Mouse (Mus musculus): ENCODE data around the gene Caprin1. TPM values are rescaled to one million over a fixed set of nuclear protein-coding genes. Genes with fewer than 3 reads are reported as not detected.

Gene Caprin1
- total RNA-seq (2023) = 261 TPM

GRCm38 (mm10) chr2:103797491-103798009, at the start of gene Caprin1:
TSS of gene Caprin1 (minus strand) at chr2:103797649.

GRCm38 (mm10) chr2:103760906-103761716, 36.3 kb downstream of the Caprin1 start, which contains the start of gene Nat10:
TSS of gene Nat10 (minus strand) at chr2:103761270.

Other genes starting within 250 kb of the Caprin1 start
- 83.2 TPM for gene Abtb2, start 231.3 kb downstream of the Caprin1 start, total RNA-seq (2023)
- 82.1 TPM for gene Nat10, start 36.4 kb downstream of the Caprin1 start, total RNA-seq (2023)
- gene Lmo2, start 160.3 kb upstream of the Caprin1 start, total RNA-seq (2023) = 12.5 TPM
- gene Fbxo3, start 230.1 kb upstream of the Caprin1 start, total RNA-seq (2023) = 25.6 TPM
- not detected for gene 4931422A03Rik, start 230.7 kb upstream of the Caprin1 start, total RNA-seq (2023)

Measured in CD8-positive naive resting alpha-beta T cell, adult 57 days (primary cell).